In the genomic region with DNA sequence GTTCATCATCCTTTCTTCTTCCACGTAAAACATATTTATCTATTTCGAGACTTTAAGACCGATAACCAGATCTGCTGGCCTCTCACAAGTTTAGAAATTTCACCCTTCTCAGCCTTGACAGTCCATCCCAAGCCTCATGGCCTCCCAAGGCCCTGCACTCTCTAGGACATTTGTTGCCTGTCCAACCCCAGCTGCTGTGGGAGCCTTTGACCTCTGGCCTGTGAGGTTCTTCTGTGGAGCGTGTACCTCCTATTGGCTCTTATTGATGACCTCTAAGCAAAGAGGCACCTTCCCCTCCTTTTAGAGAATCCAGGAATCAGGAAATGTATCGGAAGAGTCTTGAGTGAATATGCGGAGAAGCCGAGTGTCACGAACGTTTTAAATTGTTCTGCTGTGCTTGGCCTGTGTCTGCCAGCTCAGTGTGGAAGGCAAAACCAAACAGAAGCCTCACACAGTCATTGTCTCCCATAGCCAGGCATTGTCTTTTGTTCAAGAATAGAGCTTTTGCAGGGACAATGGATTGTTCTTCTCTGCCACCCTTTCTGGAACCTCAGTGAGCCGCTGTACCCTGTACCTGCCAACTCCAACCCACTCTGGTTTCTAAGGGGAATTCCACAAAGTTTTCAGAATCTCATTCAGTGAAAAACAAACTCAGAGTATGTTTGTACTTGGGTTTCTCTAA, we compare ENCODE assay signal across 8 mouse cellular contexts.
A peak's percentile ranks its signal among the peaks of the same experiment; 100 is the strongest.
DNase-seq lines count a peak whose midpoint lies in the region; ATAC-seq and TF ChIP-seq lines count a peak whose summit lies in the region.

No protein-coding gene starts in this region.

- peaks cover 18% of the 10 kb centered on the region for H3K4me1 ChIP-seq in heart, embryonic 15.5 days (replicated peaks)
- H3K4me1 ChIP-seq in lung, postnatal 0 days (ENCODE audit: insufficient read depth, low read depth, low read length): peaks cover 17% of the 10 kb centered on the region; the same call in 1 of the 2 replicates
- H3K4me1 ChIP-seq in lung, adult 2 months (ENCODE audit: control insufficient read depth, insufficient read depth, low read length): peaks cover 9% of the 10 kb centered on the region
- peaks cover 40% of the 10 kb centered on the region for H3K4me1 ChIP-seq in embryonic facial prominence, embryonic 14.5 days (ENCODE audit: control insufficient read depth, insufficient read depth, low read length)
- peaks cover 18% of the 10 kb centered on the region for H3K4me1 ChIP-seq in neural tube, embryonic 15.5 days

- 72% methylated on average over 10 of the region's 10 CpGs for WGBS in heart, embryonic 15.5 days
- WGBS in lung, postnatal 0 days: 37% methylated on average over 10 of the region's 10 CpGs
- 50% methylated on average over 10 of the region's 10 CpGs for WGBS in lung, adult 2 months
- WGBS in embryonic facial prominence, embryonic 14.5 days: 60% methylated on average over 10 of the region's 10 CpGs
- WGBS in neural tube, embryonic 15.5 days: 62% methylated on average over 10 of the region's 10 CpGs

- H3K27me3 ChIP-seq in heart, embryonic 15.5 days: no peaks in the 10 kb centered on the region
- H3K27me3 ChIP-seq in lung, postnatal 0 days (replicated peaks; ENCODE audit: insufficient read depth, low read length): no peaks in the 10 kb centered on the region
- no peaks in the 10 kb centered on the region for H3K27me3 ChIP-seq in embryonic facial prominence, embryonic 14.5 days (replicated peaks; ENCODE audit: control insufficient read depth, insufficient read depth, low read length)
- H3K27me3 ChIP-seq in neural tube, embryonic 15.5 days (replicated peaks): no peaks in the 10 kb centered on the region

- no peak for TF ChIP-seq POLR2A in lung, adult 2 months (IDR thresholded peaks at IDR 0.05; ENCODE audit: borderline replicate concordance, extremely low read depth, low read depth, low read length)

- peak overlapping the region; percentile 84 for H3K27ac ChIP-seq in heart, embryonic 15.5 days
- H3K27ac ChIP-seq in lung, postnatal 0 days (ENCODE audit: low read length): peak overlapping the region; percentile 79
- peak overlapping the region; percentile 92 for H3K27ac ChIP-seq in embryonic facial prominence, embryonic 14.5 days (replicated peaks; ENCODE audit: low read depth, low read length)
- peak overlapping the region; percentile 60 for H3K27ac ChIP-seq in neural tube, embryonic 15.5 days (replicated peaks)

- no peak overlapping the region for H3K4me3 ChIP-seq in heart, embryonic 15.5 days
- no peak overlapping the region for H3K4me3 ChIP-seq in lung, postnatal 0 days (ENCODE audit: low read depth, low read length)
- no peak overlapping the region for H3K4me3 ChIP-seq in lung, adult 2 months (replicated peaks; ENCODE audit: extremely low read depth, low read depth, low read length)
- no peak overlapping the region for H3K4me3 ChIP-seq in embryonic facial prominence, embryonic 14.5 days (ENCODE audit: low read depth, low read length)
- no peak overlapping the region for H3K4me3 ChIP-seq in neural tube, embryonic 15.5 days (replicated peaks)

- H3K9me3 ChIP-seq in heart, embryonic 15.5 days (replicated peaks): no peaks in the 10 kb centered on the region
- H3K9me3 ChIP-seq in lung, postnatal 0 days (ENCODE audit: low read length): no peaks in the 10 kb centered on the region
- no peaks in the 10 kb centered on the region for H3K9me3 ChIP-seq in embryonic facial prominence, embryonic 14.5 days (ENCODE audit: control insufficient read depth, low read length)
- no peaks in the 10 kb centered on the region for H3K9me3 ChIP-seq in neural tube, embryonic 15.5 days (replicated peaks)

- H3K9ac ChIP-seq in heart, embryonic 15.5 days: no peak overlapping the region
- no peak overlapping the region for H3K9ac ChIP-seq in lung, postnatal 0 days (replicated peaks; ENCODE audit: low read depth)
- no peak overlapping the region for H3K9ac ChIP-seq in embryonic facial prominence, embryonic 14.5 days (ENCODE audit: low read depth, low read length)
- H3K9ac ChIP-seq in neural tube, embryonic 15.5 days (replicated peaks): no peak overlapping the region

- TF ChIP-seq EP300 in lung, postnatal 0 days (IDR thresholded peaks at IDR 0.05): peak; percentile 11; the same call in 1 of the 2 replicates

- ATAC-seq in heart, embryonic 15.5 days (replicated peaks; ENCODE audit: insufficient number of reproducible peaks, insufficient read depth, low FRiP score, low read depth): no peak
- 0 out of 2 replicates have a peak, but pooled peaks have one; percentile 18 for ATAC-seq in lung, postnatal 0 days
- no peak for ATAC-seq in embryonic facial prominence, embryonic 14.5 days (ENCODE audit: low read depth)
- ATAC-seq in neural tube, embryonic 15.5 days (ENCODE audit: low FRiP score): no peak

- TF ChIP-seq CTCF in lung, postnatal 0 days (IDR thresholded peaks at IDR 0.05): no peak
- TF ChIP-seq CTCF in lung, adult 2 months (IDR thresholded peaks at IDR 0.05; ENCODE audit: insufficient read depth, low read length): no peak

- DNase-seq in heart, postnatal 25 days (ENCODE audit: low spot score): no peak
- DNase-seq in lung, postnatal 0 days (ENCODE audit: low spot score): peak; percentile 14
- no peak for DNase-seq in lung, adult 2 months
- no peak for DNase-seq in embryonic facial prominence, embryonic 14.5 days (ENCODE audit: low spot score)
- no peak for DNase-seq in retina, embryonic 14.5 days (ENCODE audit: low spot score)
- no peak for DNase-seq in cerebellum, adult 11-12 months

- intact Hi-C loops in heart, postnatal 25 days (cut with DNase I): no loop called here

- H3K4me2 ChIP-seq in heart, embryonic 15.5 days: no peak overlapping the region
- no peak overlapping the region for H3K4me2 ChIP-seq in lung, postnatal 0 days (replicated peaks; ENCODE audit: low read depth, low read length)
- H3K4me2 ChIP-seq in embryonic facial prominence, embryonic 14.5 days (ENCODE audit: low read depth, low read length): peak overlapping the region; percentile 1; the same call in 1 of the 2 replicates
- no peak overlapping the region for H3K4me2 ChIP-seq in neural tube, embryonic 15.5 days

- H3K36me3 ChIP-seq in heart, embryonic 15.5 days: no peaks in the 10 kb centered on the region
- H3K36me3 ChIP-seq in lung, postnatal 0 days (ENCODE audit: insufficient read depth, low read length): no peaks in the 10 kb centered on the region
- no peaks in the 10 kb centered on the region for H3K36me3 ChIP-seq in embryonic facial prominence, embryonic 14.5 days (ENCODE audit: control insufficient read depth, insufficient read depth, low read length)
- H3K36me3 ChIP-seq in neural tube, embryonic 15.5 days: no peaks in the 10 kb centered on the region
